Mouse (Mus musculus): ENCODE measurements around the gene Tnfrsf8.

DNA sequence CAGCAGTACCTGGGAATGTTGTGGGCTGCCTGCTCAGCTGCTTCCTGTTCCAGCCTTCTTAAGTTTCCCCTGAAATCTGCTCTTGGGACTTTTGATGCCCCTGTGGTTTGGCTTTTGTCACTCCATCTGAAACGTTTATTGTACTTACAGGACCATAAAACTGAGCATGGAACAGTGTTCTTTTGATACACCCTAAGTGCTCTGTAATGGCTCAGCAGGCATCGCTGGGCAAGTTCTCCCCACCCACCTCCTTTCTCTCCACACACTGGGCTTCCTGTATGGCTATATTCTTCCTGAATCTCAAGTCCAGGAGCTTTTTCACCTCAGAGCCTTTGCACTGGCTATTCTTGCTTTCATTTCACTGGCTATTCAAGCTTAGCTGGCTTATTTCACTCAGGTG is 50.2 kb downstream of the Tnfrsf8 start:
- no peak for TF ChIP-seq CTCF (IDR thresholded peaks at IDR 0.05)
- TF ChIP-seq POLR2A (IDR thresholded peaks at IDR 0.05; ENCODE audit: insufficient read depth, low read depth, low read length), result no peak

Data from heart, adult 2 months (tissue).